Mouse (Mus musculus): ENCODE measurements around the gene Cryge. TPM values are rescaled to one million over a fixed set of nuclear protein-coding genes. Genes with fewer than 3 reads are reported as not detected.

Cryge gene
- not detected in 2 replicates for polyA plus RNA-seq (2012; rRNA removed)

GRCm38 (mm10) chr1:65050952-65051351 lies at the start of gene Cryge:
Cryge (minus strand) TSS chr1:65051149.

GRCm38 (mm10) chr1:65082188-65082587 lies 31.2 kb upstream of the Cryge start, which contains the start of gene Crygb:
Crygb (minus strand) TSS chr1:65082288.

GRCm38 (mm10) chr1:65073589-65073988 lies 22.6 kb upstream of the Cryge start, which contains the start of gene Crygc:
Crygc (minus strand) TSS chr1:65073689.

GRCm38 (mm10) chr1:65063352-65063751 lies 12.4 kb upstream of the Cryge start, which contains the start of gene Crygd:
Crygd (minus strand) TSS chr1:65063452.

GRCm38 (mm10) chr1:65032641-65033040 lies 18.3 kb downstream of the Cryge start, which contains the start of gene Akr1cl:
Akr1cl (minus strand) TSS chr1:65032759.

Other genes starting within 250 kb of the Cryge start
- gene Plekhm3, start 94.3 kb downstream of the Cryge start, polyA plus RNA-seq (2012; rRNA removed): 0.77 and 0.86 TPM in 2 replicates
- 0.06 and 0.07 TPM in 2 replicates for gene Akr1cl, start 18.4 kb downstream of the Cryge start, polyA plus RNA-seq (2012; rRNA removed)
- not detected in 2 replicates for gene Crygd, start 12.3 kb upstream of the Cryge start, polyA plus RNA-seq (2012; rRNA removed)
- not detected in 2 replicates for gene Crygc, start 22.5 kb upstream of the Cryge start, polyA plus RNA-seq (2012; rRNA removed)
- gene Crygb, start 31.1 kb upstream of the Cryge start, polyA plus RNA-seq (2012; rRNA removed): not detected in 2 replicates
- not detected in 2 replicates for gene Cryga, start 52.2 kb upstream of the Cryge start, polyA plus RNA-seq (2012; rRNA removed)
- gene Gm28845, start 68.4 kb upstream of the Cryge start, polyA plus RNA-seq (2012; rRNA removed): not detected in 2 replicates
- 0.17 and 0.21 TPM in 2 replicates for gene D630023F18Rik, start 72.1 kb upstream of the Cryge start, polyA plus RNA-seq (2012; rRNA removed)
- gene Idh1, start 135.4 kb upstream of the Cryge start, polyA plus RNA-seq (2012; rRNA removed): 77.1 and 113 TPM in 2 replicates
- 2.6 and 3.3 TPM in 2 replicates for gene Pikfyve, start 135.5 kb upstream of the Cryge start, polyA plus RNA-seq (2012; rRNA removed)
- 0.09 and 0.24 TPM in 2 replicates for gene Pth2r, start 230.9 kb upstream of the Cryge start, polyA plus RNA-seq (2012; rRNA removed)